Mouse (Mus musculus): ENCODE results near the gene Eid1. TPM values are rescaled to one million over a fixed set of nuclear protein-coding genes. Genes with fewer than 3 reads are reported as not detected.

Eid1 gene
- total RNA-seq (2021): 100 to 1,000 TPM; 118 to 132 TPM
- long read RNA-seq, experiment 1, transcript Eid1-201 (1 exons, 1,691 nt): major isoform, 206 of 206 reads
- long read RNA-seq, experiment 1, partial matches to known transcripts: 0 of 206 reads
- long read RNA-seq, experiment 1, other reads (novel, unspliced or antisense): 0 of 206 reads
- long read RNA-seq, experiment 2, transcript Eid1-201 (1 exons, 1,691 nt): major isoform, 69 of 69 reads
- long read RNA-seq, experiment 2, partial matches to known transcripts: 0 of 69 reads
- long read RNA-seq, experiment 2, other reads (novel, unspliced or antisense): 0 of 69 reads

- peak; percentile 85 to 90 for DNase-seq
These were observed at the start of gene Eid1 for GRCm38 (mm10) chr2:125672957-125673631. Eid1 (plus strand) TSS chr2:125673095.

GRCm38 (mm10) chr2:125623211-125623610, 49.7 kb upstream of the Eid1 start:
- DNase-seq: no peak

- DNase-seq: no peak
These were observed 48.7 kb upstream of the Eid1 start for GRCm38 (mm10) chr2:125624127-125624685.

GRCm38 (mm10) chr2:125624837-125625351, 48.0 kb upstream of the Eid1 start, which contains the start of gene Cep152:
Cep152 (minus strand) TSS chr2:125625113.
- peak; percentile 98 to 99 for DNase-seq

GRCm38 (mm10) chr2:125626536-125626935, 46.4 kb upstream of the Eid1 start:
- no peak for DNase-seq

- no peak for DNase-seq
These were observed 44.4 kb upstream of the Eid1 start for GRCm38 (mm10) chr2:125628487-125628886.

GRCm38 (mm10) chr2:125630010-125630409, 42.9 kb upstream of the Eid1 start:
- DNase-seq: no peak

- no peak for DNase-seq
These were observed 35.6 kb upstream of the Eid1 start for GRCm38 (mm10) chr2:125637331-125637730.

GRCm38 (mm10) chr2:125644912-125645311, 28.0 kb upstream of the Eid1 start:
- DNase-seq: no peak

GRCm38 (mm10) chr2:125650038-125650437, 22.9 kb upstream of the Eid1 start:
- no peak for DNase-seq

- peak in 1 of 2 experiments; percentile 27 for DNase-seq
These were observed 22.0 kb upstream of the Eid1 start for GRCm38 (mm10) chr2:125650742-125651352.

GRCm38 (mm10) chr2:125651563-125651962, 21.3 kb upstream of the Eid1 start:
- no peak for DNase-seq

- no peak for DNase-seq
These were observed 19.6 kb upstream of the Eid1 start for GRCm38 (mm10) chr2:125653286-125653685.

GRCm38 (mm10) chr2:125655391-125655790, 17.5 kb upstream of the Eid1 start:
- DNase-seq: no peak

- peak; percentile 73 to 83 for DNase-seq
These were observed 12.9 kb upstream of the Eid1 start for GRCm38 (mm10) chr2:125659823-125660536.

- DNase-seq: peak; percentile 24 to 66
These were observed 12.3 kb upstream of the Eid1 start for GRCm38 (mm10) chr2:125660537-125661130.

- no peak for DNase-seq
These were observed 11.7 kb upstream of the Eid1 start for GRCm38 (mm10) chr2:125661156-125661555.

- DNase-seq: no peak
These were observed 10.4 kb upstream of the Eid1 start for GRCm38 (mm10) chr2:125662517-125662916.

GRCm38 (mm10) chr2:125665213-125665612, 7.7 kb upstream of the Eid1 start:
- DNase-seq: no peak

GRCm38 (mm10) chr2:125665909-125666308, 7.0 kb upstream of the Eid1 start:
- DNase-seq: no peak

GRCm38 (mm10) chr2:125666668-125667067, 6.2 kb upstream of the Eid1 start:
- DNase-seq: no peak
